Mouse (Mus musculus): Measurements from ENCODE around the gene Mup16.
"Not testable (repeated sequence)": the region's sequence is repeated elsewhere in the genome, so short reads cannot be mapped to it uniquely, and the experiment has no call there.

Mup16 gene

GRCm38 (mm10) chr4:61519431-61519830 lies at the start of gene Mup16:
Gene Mup16, minus strand, starts transcription at chr4:61519531.
- not testable (repeated sequence) for DNase-seq (ENCODE audit: low spot score)

- peak; percentile 45 for DNase-seq (ENCODE audit: low spot score)
These were observed 36.6 kb upstream of the Mup16 start for GRCm38 (mm10) chr4:61555887-61556286.

Measured in retina, embryonic 14.5 days (tissue).